Mouse (Mus musculus): ENCODE data around the gene Zranb2. TPM values are rescaled to one million over a fixed set of nuclear protein-coding genes. Genes with fewer than 3 reads are reported as not detected.

Gene Zranb2
- 105 and 121 TPM in 2 replicates for polyA plus RNA-seq (2014; fragmentation: Nextera tagmentation; extraction: Ambion mirVana)

DNA sequence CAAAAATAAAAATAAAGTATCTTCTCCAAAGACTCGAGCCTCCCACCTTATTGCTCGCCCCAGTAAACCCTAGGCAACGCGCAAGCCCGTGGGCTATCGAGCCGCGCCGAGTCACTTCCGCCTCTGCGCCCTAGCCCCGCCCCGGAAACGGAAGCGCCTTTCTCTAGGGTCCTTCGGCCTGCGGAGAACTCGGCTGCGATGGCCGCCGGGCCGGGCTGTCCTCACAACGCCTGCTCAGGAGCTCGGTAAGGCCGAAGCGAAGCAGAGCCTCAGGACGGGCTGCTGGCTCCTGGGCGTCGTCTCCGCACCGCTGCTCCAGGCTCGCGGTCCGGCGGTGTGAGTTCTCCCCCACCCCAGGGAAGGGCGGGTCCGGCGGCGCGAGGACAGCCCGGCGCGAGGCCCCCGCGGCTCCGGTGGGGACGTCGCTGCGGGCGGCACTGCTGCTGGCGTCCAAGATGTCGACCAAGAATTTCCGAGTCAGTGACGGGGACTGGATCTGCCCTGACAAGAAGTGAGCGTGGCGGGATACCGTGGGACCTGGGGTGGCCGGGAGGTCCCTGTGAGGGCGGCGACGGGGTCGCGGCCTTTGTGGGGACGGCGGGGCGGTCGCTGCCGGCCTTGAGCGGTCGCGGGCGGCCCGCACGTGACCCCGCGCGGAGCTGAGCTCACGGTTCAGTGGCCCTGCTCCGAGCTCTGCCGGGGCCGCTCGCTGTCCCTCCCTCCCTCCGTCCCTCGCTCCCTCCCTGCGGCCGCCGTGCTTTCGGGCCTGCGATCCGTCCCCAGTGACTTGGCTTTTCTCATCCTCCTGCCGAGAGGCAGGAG lies at the start of gene Zranb2:
Gene Zranb2 (plus strand): TSS at position 197 of the 822 bp plus-strand sequence.
- H3K27me3 ChIP-seq (replicated peaks; ENCODE audit: control insufficient read depth, insufficient read depth, low read length), result peaks cover 29% of the 10 kb centered on the region
- peak within 1 kb of the TSS; percentile 80 for H3K4me3 ChIP-seq (ENCODE audit: low read depth, low read length)
- WGBS, result under 1% methylated on average over 75 of the region's 91 CpGs
- H3K4me2 ChIP-seq (ENCODE audit: low read length), result peak within 1 kb of the TSS; percentile 58
- no peaks in the 10 kb centered on the region; the same call in 1 of the 2 replicates for H3K9me3 ChIP-seq (replicated peaks; ENCODE audit: control insufficient read depth, low read length)
- H3K27ac ChIP-seq (ENCODE audit: low read depth, low read length), result peak within 1 kb of the TSS; percentile 93
- ATAC-seq (peak; percentile 97), DNase-seq (ENCODE audit: low spot score) (peak; percentile 96)
- peak within 1 kb of the TSS; percentile 90 for H3K9ac ChIP-seq (ENCODE audit: low read length)
- H3K36me3 ChIP-seq (ENCODE audit: control insufficient read depth, insufficient read depth, low read length), result peaks cover 18% of the 10 kb centered on the region
- peaks cover 6% of the 10 kb centered on the region for H3K4me1 ChIP-seq (ENCODE audit: control insufficient read depth, insufficient read depth, low read length)

DNA sequence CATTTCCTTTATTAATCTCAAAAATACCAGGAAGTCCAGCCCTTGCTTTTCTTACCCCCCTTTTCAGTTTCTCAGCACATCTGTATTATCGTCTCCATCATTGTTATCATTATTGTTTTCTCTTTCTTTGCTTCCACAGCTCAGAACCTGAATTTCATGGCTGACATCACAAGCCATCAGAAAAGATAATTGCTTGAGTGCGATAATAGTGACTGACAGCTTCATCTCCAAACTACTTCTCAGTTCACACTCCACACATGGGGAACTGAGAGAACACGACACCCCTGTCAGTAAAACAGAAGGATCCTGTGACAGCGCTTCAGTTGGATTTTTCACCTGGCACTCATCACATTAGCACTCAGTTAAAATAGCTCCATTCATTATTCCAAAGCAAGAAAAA lies 41.9 kb upstream of the Zranb2 start:
- no peaks in the 10 kb centered on the region for H3K27me3 ChIP-seq (replicated peaks; ENCODE audit: control insufficient read depth, insufficient read depth, low read length)
- H3K27ac ChIP-seq (ENCODE audit: low read depth, low read length), result no peak overlapping the region
- DNase-seq (ENCODE audit: low spot score) (peak; percentile 13), ATAC-seq (no peak)
- H3K4me2 ChIP-seq (ENCODE audit: low read length), result no peak overlapping the region
- no peak overlapping the region for H3K4me3 ChIP-seq (ENCODE audit: low read depth, low read length)
- 0 out of 2 replicates have a peak, but pooled peaks cover 2% of the 10 kb centered on the region for H3K4me1 ChIP-seq (ENCODE audit: control insufficient read depth, insufficient read depth, low read length)
- WGBS, result 66% methylated on average over 4 of the region's 4 CpGs
- H3K9me3 ChIP-seq (replicated peaks; ENCODE audit: control insufficient read depth, low read length), result no peaks in the 10 kb centered on the region
- no peaks in the 10 kb centered on the region for H3K36me3 ChIP-seq (ENCODE audit: control insufficient read depth, insufficient read depth, low read length)
- no peak overlapping the region for H3K9ac ChIP-seq (ENCODE audit: low read length)

DNA sequence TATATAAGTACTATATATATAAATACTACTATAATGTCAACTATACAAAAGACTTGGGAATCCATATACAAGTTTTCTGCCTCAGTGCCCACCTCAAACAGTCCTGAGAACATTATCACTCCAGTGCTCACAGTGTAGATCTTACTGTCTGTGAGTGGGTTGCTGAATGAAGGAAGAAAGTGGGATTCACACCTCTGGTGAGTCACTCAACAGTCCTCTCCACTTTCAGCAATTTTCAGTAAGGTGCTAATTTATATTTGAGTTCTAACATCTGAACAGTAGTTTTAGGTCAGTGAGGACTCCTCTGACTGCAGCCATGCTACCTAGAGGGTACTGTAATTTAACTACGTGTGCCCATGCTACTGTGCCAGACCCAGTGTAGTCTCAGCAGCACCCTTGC lies 31.7 kb upstream of the Zranb2 start:
- Histone ChIP-seq H3K9ac (ENCODE audit: low read length) (no peak overlapping the region), H3K27me3 (replicated peaks; ENCODE audit: control insufficient read depth, insufficient read depth, low read length) (no peaks in the 10 kb centered on the region), H3K9me3 (replicated peaks; ENCODE audit: control insufficient read depth, low read length) (no peaks in the 10 kb centered on the region), H3K27ac (ENCODE audit: low read depth, low read length) (no peak overlapping the region), H3K36me3 (ENCODE audit: control insufficient read depth, insufficient read depth, low read length) (no peaks in the 10 kb centered on the region), H3K4me1 (ENCODE audit: control insufficient read depth, insufficient read depth, low read length) (no peaks in the 10 kb centered on the region), H3K4me2 (ENCODE audit: low read length) (no peak overlapping the region), H3K4me3 (ENCODE audit: low read depth, low read length) (no peak overlapping the region)
- ATAC-seq, result no peak
- WGBS, result 79% methylated on average over 1 of the region's 1 CpGs
- DNase-seq (ENCODE audit: low spot score), result no peak

DNA sequence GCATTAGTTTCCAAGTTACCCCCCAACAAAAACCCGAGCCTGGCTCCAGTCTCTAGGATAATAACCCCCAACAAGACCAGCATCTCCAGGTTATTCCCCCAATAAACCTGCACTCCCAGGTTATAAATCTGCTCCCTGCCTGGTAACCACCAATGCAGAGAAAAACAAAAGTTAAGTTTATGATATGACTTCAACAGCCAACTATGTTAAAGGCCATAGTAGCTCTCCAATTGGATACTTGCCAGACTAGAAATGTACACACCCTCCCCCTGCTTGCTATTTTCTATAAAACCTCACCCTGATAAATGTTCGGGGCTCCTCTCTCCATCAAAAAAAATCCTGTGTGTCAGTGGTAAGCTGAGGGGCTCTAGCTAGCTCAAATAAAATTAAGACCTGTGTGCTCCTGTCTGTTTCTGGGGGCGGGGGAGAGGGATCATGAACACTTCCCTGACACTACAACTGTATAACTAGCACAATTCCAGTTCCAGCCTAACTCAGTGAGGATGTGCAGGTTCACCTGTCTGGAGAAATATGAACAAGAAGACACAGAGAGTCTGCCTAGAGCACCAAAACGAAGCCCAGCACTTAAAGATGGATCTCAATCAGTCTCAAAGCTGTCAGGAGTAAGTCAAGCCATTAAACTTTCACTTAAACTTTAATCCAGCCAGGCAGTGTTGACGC lies 19.7 kb upstream of the Zranb2 start:
- H3K9me3 ChIP-seq (replicated peaks; ENCODE audit: control insufficient read depth, low read length), result no peaks in the 10 kb centered on the region
- 81% methylated on average over 5 of the region's 5 CpGs for WGBS
- H3K36me3 ChIP-seq (ENCODE audit: control insufficient read depth, insufficient read depth, low read length), result no peaks in the 10 kb centered on the region
- H3K27me3 ChIP-seq (replicated peaks; ENCODE audit: control insufficient read depth, insufficient read depth, low read length), result no peaks in the 10 kb centered on the region
- no peaks in the 10 kb centered on the region for H3K4me1 ChIP-seq (ENCODE audit: control insufficient read depth, insufficient read depth, low read length)
- H3K27ac ChIP-seq (ENCODE audit: low read depth, low read length), result no peak overlapping the region
- no peak overlapping the region for H3K4me2 ChIP-seq (ENCODE audit: low read length)
- H3K9ac ChIP-seq (ENCODE audit: low read length), result no peak overlapping the region
- H3K4me3 ChIP-seq (ENCODE audit: low read depth, low read length), result no peak overlapping the region
- no peak for DNase-seq (ENCODE audit: low spot score)
- no peak for ATAC-seq

DNA sequence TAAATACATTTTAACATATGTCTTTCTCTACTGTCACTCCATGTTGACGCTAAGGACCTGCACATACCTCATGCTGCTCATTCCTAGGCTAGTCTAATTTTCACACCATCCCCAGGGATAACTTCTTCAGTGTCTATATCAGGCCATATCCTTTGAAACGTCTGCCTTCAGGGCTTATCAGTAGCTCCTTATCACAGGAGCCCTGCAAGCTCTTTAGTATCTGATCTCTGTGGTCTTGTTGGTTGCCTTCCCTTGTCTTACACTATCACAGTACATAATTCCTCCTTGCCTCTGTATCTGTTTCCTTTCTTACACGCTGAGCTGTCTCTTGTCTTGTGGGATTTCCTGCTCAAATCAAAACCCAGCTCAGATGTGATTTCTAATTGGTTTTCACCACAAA lies 17.5 kb upstream of the Zranb2 start:
- DNase-seq (ENCODE audit: low spot score), result no peak
- WGBS, result 77% methylated on average over 3 of the region's 3 CpGs

DNA sequence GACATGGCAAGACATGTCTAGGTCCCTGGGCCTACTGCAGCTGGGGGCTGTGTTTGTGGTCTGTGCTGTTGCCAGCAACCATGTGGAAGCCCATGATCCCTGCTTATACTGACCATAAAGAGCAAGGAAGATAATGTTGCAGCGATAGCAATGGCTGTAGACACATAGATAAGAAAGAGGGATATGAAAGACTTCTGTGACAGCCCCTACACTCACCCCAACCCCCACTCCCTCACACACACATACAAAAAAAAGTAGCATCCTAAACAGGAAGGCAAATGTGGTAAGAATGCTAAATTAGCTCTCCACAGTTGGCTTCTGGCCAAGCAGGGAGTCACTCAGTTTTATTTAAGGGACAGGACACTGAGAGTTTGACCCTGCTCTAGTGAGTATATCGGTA lies 16.0 kb upstream of the Zranb2 start:
- DNase-seq (ENCODE audit: low spot score) (peak; percentile 26), ATAC-seq (no peak)
- H3K27me3 ChIP-seq (replicated peaks; ENCODE audit: control insufficient read depth, insufficient read depth, low read length), result no peaks in the 10 kb centered on the region
- H3K4me1 ChIP-seq (ENCODE audit: control insufficient read depth, insufficient read depth, low read length), result no peaks in the 10 kb centered on the region
- whole genome bisulfite sequencing, result 83% methylated on average over 2 of the region's 2 CpGs
- no peak overlapping the region for H3K4me2 ChIP-seq (ENCODE audit: low read length)
- no peak overlapping the region for H3K4me3 ChIP-seq (ENCODE audit: low read depth, low read length)
- H3K27ac ChIP-seq (ENCODE audit: low read depth, low read length), result no peak overlapping the region
- H3K9ac ChIP-seq (ENCODE audit: low read length), result no peak overlapping the region
- no peaks in the 10 kb centered on the region for H3K9me3 ChIP-seq (replicated peaks; ENCODE audit: control insufficient read depth, low read length)
- no peaks in the 10 kb centered on the region for H3K36me3 ChIP-seq (ENCODE audit: control insufficient read depth, insufficient read depth, low read length)

More for the DNA sequence above, 17.5 kb upstream of the Zranb2 start:
- Histone ChIP-seq H3K4me3 (ENCODE audit: low read depth, low read length) (no peak overlapping the region), H3K4me1 (ENCODE audit: control insufficient read depth, insufficient read depth, low read length) (no peaks in the 10 kb centered on the region), H3K27ac (ENCODE audit: low read depth, low read length) (no peak overlapping the region), H3K36me3 (ENCODE audit: control insufficient read depth, insufficient read depth, low read length) (no peaks in the 10 kb centered on the region), H3K9ac (ENCODE audit: low read length) (no peak overlapping the region), H3K27me3 (replicated peaks; ENCODE audit: control insufficient read depth, insufficient read depth, low read length) (no peaks in the 10 kb centered on the region), H3K9me3 (replicated peaks; ENCODE audit: control insufficient read depth, low read length) (no peaks in the 10 kb centered on the region), H3K4me2 (ENCODE audit: low read length) (no peak overlapping the region)
- no peak for ATAC-seq

DNA sequence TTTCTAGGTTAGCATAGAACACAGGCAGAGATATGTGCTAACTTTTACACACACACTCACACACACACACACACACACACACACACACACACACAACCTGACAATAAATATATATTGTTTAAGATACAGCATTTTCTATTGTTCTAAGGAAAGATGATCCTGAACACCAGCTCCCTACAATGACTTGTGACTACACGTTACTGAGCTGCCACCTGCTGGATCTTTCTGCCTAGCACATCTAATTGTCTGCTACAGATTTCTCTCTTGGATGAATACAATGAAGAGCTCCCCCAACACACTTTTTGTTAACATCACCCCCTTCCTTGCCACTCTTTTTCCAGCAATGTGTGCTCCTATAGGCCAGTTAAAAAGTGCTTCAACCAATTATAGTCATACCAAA lies 13.5 kb upstream of the Zranb2 start:
- H3K4me3 ChIP-seq (ENCODE audit: low read depth, low read length), result no peak overlapping the region
- no peaks in the 10 kb centered on the region for H3K9me3 ChIP-seq (replicated peaks; ENCODE audit: control insufficient read depth, low read length)
- 3% methylated on average over 1 of the region's 1 CpGs for WGBS
- no peak overlapping the region for H3K4me2 ChIP-seq (ENCODE audit: low read length)
- H3K27me3 ChIP-seq (replicated peaks; ENCODE audit: control insufficient read depth, insufficient read depth, low read length), result no peaks in the 10 kb centered on the region; the same call in 1 of the 2 replicates
- H3K9ac ChIP-seq (ENCODE audit: low read length), result no peak overlapping the region
- ATAC-seq (peak; percentile 68), DNase-seq (ENCODE audit: low spot score) (peak; percentile 87)
- no peaks in the 10 kb centered on the region for H3K36me3 ChIP-seq (ENCODE audit: control insufficient read depth, insufficient read depth, low read length)
- no peaks in the 10 kb centered on the region for H3K4me1 ChIP-seq (ENCODE audit: control insufficient read depth, insufficient read depth, low read length)
- H3K27ac ChIP-seq (ENCODE audit: low read depth, low read length), result no peak overlapping the region

DNA sequence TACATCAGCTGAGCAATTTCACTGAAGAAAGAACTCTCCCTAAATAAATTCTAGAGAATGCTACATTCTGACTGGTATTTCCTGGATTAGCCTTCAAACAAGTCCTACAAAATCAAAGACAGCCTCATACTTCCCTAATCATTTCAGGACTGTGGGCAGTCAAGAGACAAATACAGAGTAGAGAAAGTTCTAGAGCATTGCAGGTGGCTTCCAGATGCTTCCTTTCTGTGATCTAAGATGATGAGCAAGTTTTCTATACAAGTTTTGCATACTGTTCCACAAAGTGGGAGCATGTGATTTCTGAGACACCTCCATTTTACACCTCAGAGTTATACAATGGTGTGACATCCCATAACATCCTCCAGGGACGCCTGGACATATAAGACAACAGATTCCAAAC lies 10.1 kb upstream of the Zranb2 start:
- Histone ChIP-seq H3K4me3 (ENCODE audit: low read depth, low read length) (no peak overlapping the region), H3K27ac (ENCODE audit: low read depth, low read length) (no peak overlapping the region), H3K36me3 (ENCODE audit: control insufficient read depth, insufficient read depth, low read length) (no peaks in the 10 kb centered on the region), H3K27me3 (replicated peaks; ENCODE audit: control insufficient read depth, insufficient read depth, low read length) (no peaks in the 10 kb centered on the region; the same call in 1 of the 2 replicates), H3K9ac (ENCODE audit: low read length) (no peak overlapping the region), H3K4me2 (ENCODE audit: low read length) (no peak overlapping the region), H3K4me1 (ENCODE audit: control insufficient read depth, insufficient read depth, low read length) (no peaks in the 10 kb centered on the region), H3K9me3 (replicated peaks; ENCODE audit: control insufficient read depth, low read length) (no peaks in the 10 kb centered on the region)
- DNase-seq (ENCODE audit: low spot score), result no peak
- ATAC-seq, result no peak
- WGBS, result 38% methylated on average over 1 of the region's 1 CpGs

DNA sequence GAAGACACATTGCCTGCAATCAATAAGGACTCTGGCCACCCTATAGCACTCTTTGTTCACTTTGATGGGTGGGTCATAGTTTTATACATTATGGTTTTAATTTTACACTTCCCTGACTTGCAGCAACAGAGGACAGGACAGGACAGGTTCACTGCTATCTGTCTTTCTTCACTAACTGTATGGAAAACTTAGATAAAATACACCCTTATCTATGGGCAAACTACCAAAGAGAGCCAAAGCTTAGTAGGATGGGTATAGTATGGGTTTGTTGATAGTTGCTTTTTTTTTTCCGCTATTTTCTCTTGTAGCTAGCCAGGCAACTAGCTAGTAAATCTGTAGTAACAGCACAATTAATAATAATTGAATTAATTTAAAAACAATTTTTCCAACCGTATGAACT lies 2.4 kb upstream of the Zranb2 start:
- Histone ChIP-seq H3K4me1 (ENCODE audit: control insufficient read depth, insufficient read depth, low read length) (peaks cover 6% of the 10 kb centered on the region), H3K36me3 (ENCODE audit: control insufficient read depth, insufficient read depth, low read length) (peaks cover 5% of the 10 kb centered on the region; the same call in 1 of the 2 replicates), H3K27ac (ENCODE audit: low read depth, low read length) (no peak overlapping the region), H3K4me2 (ENCODE audit: low read length) (no peak overlapping the region), H3K27me3 (replicated peaks; ENCODE audit: control insufficient read depth, insufficient read depth, low read length) (peaks cover 29% of the 10 kb centered on the region), H3K9ac (ENCODE audit: low read length) (no peak overlapping the region), H3K9me3 (replicated peaks; ENCODE audit: control insufficient read depth, low read length) (no peaks in the 10 kb centered on the region; the same call in 1 of the 2 replicates), H3K4me3 (ENCODE audit: low read depth, low read length) (no peak overlapping the region)
- 78% methylated on average over 2 of the region's 2 CpGs for WGBS
- DNase-seq (ENCODE audit: low spot score), result no peak
- ATAC-seq, result no peak

Data from forebrain, embryonic 14.5 days (tissue).